Mouse (Mus musculus): ENCODE results near the gene Pcbd1.

GRCm38 (mm10) chr10:61065287-61066005 lies 23.7 kb upstream of the Pcbd1 start:
- TF ChIP-seq CTCF (IDR thresholded peaks at IDR 0.05; ENCODE audit: low read depth) = no peak
- TF ChIP-seq EP300 (IDR thresholded peaks at IDR 0.05; ENCODE audit: low read depth) = no peak
